Mouse (Mus musculus) CD4-positive, CD25-positive, alpha-beta regulatory T cell, adult 4 months (primary cell): ENCODE measurements around the gene Tmem44. TPM values are rescaled to one million over a fixed set of nuclear protein-coding genes. Genes with fewer than 3 reads are reported as not detected.
"Not testable (repeated sequence)": the region's sequence is repeated elsewhere in the genome, so short reads cannot be mapped to it uniquely, and the experiment has no call there.

Experiments
- ATAC-seq: one replicate; pipeline ENCODE4 v1.8.0; 2017
- polyA plus RNA-seq, 2 experiments: library from polyadenylated mRNA; unstranded; fragments of 100-300 nt; shearing (Covaris generic); gene quantifications; one replicate each; pipeline ENCODE4 v1.2.1; 2017

Tmem44 gene
- polyA plus RNA-seq, 2 experiments from 2014 or later, result 0.70 TPM; not detected in 1

DNA sequence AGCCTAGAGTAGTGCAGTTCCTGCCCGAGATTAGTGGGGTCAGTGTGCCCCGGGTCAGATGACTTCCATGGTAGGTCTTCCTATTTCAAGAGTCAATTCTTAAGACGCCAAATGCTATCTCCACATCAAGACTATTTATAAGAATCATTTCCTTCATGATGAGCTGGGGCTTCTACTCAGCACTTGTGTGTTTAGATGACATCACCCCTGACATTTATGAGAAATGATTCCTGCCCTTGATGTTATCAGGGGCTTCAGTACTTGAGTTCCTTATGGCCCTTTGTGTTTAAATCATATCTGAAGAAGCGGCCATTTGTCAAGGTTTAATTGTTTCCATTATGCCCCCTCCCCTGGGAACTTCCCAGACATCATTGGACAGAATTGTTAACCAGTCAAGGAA is 58.9 kb downstream of the Tmem44 start:
- no peak for ATAC-seq

DNA sequence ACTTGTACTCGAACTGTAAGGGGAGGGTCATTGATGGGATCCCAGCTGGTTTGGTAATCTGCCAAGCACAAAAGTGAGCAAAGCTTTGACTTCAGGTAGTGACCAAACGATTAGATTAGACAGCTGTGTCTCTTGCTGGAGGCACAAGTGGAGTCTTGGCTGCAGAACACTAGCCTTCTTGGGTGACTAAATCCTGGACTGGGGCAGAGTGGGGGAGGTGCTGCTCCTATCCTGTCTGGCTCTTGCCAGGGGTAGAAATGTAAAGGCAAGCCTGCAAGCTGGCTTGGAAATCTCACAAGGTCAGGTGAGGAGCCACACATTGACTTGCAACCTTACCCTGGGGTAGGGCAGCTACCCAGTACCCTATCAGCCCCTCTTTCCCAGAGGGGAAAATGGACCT is 59.9 kb downstream of the Tmem44 start:
- ATAC-seq, result no peak

DNA sequence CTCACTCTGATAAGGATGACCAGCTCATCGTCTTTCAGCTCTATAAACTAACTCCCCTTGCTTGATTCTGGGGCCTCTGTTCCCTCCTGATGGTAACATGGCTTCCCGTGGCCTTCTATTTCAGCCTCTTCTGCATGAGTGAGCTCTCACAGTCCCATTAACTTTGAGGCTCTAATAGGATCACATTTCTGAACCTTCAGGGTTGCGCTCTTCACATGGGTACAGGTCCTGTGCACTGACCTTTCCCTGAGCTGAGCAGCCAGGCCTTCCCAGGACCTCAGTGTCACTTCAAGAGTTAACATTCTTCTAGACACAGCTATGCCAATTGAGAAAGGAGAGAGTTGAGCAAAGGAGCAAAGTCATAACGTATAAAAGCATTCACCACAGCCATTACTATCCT is 60.3 kb downstream of the Tmem44 start:
- no peak for ATAC-seq

DNA sequence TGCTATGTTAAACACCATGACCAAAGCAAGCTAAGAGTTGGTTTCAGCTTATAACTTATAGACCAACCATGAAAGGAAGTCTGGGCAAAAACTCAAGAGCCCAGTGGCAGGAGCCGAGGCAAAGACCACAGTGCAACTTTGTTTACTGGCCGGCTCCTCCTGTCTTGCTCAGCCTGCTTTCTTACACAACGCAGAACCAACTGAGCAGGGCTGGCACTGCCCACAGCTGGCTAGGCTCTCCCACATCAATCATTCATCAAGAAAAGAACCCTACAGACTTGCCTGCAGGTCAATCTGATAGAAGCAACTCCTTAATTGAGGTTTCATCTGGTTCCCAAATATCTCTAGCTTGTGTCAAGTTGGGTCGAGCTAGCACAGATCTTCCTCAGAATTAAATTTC is 61.0 kb downstream of the Tmem44 start:
- no peak for ATAC-seq

DNA sequence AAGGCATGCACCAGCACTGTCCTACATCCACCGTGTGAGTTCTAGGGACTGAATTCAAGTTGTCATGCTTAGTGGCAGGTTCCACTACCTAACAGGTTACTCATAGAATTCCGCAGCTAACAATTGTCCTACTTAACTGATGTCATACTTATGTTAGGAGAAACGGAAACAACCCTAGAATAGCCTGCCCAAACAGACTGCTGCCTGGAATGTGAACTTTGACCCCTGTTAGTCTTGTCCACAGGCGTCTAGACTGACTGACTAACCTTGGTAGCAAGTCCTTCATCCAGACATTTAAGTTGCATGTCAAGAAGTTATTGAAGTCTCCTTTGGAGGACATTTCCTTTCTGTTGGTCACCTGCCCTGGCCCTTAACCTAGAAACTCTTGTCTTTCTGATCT is 64.1 kb downstream of the Tmem44 start:
- ATAC-seq, result no peak

DNA sequence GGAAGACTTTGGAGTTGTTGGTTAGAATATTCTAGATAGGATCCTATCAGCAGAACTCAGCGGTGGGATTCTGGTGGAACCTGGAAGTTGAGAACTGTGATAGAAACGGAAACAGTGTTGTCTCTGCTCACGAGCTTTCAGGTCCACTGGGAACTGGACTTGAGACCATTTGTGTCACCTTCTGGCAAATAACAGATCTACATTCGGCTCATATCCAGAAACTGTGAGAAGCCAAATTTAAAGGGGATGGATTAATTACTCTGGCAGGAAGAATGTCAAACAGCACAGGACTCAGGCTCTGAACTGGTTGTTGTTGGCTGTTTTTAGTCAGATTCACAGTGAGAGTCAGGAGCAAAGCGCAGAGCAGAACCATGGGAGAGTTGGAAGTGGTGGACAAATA is 72.9 kb downstream of the Tmem44 start:
- no peak for ATAC-seq

DNA sequence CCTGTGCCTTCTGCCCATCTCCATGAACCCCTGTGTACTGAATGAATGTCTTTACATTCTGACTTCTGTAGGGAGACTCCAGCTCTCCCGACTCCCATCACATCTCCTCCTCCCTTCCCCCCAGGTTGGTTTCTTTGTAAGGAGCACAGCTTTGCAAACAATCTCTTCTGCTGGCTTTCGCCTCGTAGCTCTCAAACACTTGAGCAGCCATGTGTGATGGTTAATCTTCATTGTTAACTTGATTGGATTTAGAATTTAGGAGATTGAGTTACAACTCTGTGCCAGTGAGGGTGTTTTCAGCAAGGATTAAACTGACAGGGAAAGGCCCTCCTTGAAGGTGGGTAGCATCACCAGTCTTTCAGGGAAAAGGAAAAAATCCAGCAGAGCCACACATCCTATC is 73.6 kb downstream of the Tmem44 start:
- ATAC-seq, result no peak

DNA sequence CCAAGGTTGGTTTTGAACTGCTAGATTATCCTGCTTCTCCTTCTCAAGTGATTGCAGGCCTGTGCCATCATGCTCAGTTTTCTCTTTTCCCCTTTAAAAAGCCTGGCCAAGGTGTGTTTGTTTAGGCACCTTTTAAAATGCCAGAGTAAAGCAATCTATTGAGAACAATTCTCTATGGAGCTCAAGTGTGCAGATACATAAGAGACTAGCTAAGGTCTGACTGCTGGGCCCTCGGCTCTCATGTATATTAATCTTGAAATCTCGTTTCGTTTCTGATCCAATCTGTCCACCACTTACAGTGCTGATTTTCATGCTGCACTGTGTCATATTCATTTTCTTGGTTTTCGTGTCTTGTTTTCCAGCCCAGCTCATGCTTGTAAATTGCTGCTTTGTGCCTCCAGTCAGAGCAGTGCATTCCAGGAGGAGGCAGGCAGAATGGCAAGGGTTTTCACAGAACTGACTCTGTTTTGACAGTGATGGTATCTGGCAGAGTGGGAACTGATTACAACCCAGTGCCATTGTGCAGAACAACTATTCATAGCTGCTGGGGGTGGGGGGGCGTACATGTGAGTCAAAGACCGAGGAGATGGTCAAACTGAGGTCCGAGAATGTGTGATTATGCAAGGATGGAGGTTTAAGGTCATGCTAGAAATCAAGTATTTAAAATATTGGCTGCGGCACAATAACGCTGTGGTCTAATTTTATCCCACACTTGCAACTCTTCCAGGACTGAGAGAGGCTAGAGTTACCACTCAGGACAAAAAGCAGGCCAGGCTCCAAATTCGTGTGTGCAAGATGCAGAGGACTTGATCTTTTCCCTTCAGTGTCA is 74.8 kb downstream of the Tmem44 start:
- ATAC-seq, result no peak

DNA sequence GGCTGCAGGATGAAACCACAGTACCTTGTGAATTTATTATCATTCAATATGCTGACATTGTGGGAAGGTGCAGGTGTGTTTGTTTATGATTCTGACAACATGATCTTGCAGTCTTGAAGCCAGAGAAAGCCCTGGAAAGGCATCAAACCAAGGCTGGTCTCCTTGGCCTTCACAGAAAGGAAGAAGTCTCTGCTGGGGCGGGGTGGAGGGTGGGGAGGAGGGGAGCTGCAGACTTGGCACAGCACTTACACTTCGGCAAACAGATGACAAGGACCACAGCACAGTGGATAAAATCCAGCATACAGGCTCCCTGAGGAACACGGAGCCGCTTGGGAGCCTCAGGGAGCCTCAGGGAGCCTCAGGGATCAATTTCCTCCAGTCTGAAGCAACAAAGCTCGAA is 78.2 kb downstream of the Tmem44 start:
- no peak for ATAC-seq

DNA sequence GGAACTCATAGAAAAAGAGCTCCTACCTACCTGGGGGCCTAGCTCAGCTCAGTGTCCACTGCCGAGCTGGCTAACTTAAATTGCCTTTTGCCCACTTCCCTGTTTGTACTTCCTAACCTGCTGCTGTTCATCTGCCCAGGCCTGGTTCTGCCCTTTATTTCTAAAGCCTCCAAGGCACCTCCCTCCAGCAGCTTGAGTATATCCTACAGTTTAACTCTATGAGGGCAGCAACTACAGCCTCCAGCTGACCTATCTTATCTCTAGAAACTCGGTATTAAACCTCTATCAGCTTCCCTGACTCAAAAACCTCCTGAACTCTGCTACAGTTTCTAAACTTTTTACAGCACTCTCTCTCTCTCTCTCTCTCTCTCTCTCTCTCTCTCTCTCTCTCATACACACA is 78.7 kb downstream of the Tmem44 start:
- no peak for ATAC-seq

DNA sequence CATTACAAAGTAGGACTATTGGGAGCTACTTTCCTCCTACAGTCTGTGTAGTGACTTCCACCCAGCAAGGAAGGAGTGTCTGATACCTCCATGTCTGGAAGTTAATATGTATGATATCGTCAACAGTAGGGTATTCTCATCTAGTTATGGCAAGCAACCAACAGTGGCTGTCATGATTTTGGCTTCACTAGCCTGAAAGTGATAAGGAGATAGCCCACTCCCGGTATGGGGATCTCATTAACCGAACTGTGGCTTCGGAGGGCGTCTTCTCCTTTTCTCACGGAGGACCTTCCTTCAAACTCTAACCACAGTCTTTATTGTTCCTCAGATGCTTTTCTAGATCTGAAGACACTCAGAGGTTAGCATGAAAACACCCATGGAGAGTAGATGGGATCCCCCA is 81.7 kb downstream of the Tmem44 start:
- no peak for ATAC-seq

DNA sequence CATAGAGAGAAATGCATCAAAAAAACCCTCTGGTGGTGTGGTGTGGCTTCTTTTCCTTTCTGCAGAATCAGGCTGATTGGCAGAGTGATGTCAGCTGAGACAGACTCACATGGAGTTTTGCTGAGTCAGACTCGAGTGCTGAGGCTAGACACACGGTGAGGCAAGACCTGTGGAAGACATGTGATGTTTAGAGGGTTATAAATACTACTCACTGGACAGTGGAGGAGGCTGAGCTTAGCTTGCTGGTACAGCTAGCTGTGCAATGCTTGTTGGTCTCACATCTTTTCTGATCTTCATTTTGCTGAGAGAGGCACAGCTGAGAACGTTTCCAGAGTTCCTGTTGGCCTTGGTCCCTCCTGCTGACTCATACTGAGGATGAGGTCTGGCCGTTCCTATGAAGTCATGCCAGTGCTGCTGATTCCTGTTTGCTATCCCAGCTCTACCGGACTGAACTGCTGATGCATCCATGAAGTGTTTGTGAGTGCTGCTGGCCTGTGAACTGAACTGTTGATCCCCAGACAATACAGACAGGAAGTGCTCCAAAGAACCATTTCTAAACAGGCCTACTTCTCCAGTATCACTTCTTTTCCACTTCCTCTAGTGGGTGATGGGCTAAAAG is 84.9 kb downstream of the Tmem44 start:
- no peak for ATAC-seq

DNA sequence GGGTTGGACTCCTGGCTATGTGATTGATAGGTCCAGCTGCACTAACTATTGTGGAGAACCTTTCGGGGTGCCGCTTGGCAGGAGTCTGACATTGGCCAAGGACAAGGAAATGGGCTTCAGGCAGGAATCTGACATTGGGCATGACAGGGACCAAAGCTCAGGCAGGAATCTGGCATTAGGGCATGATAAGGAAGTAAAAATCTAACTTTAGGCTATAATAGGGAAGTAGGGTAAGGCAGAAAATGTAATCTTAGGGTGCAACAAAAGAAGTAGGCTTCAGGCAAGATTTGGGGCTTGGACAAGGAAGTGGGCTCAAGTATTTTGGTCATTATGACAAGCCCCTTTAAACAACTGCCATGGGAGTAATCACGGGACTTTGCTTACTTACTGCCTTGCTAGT is 85.9 kb downstream of the Tmem44 start:
- ATAC-seq, result not testable (repeated sequence)

Other genes starting within 250 kb of the Tmem44 start
- not detected for gene Gp5, start 240.1 kb downstream of the Tmem44 start, polyA plus RNA-seq
- 10 to 100 TPM in 1 of 2 experiments, 1 to 10 TPM in 1; 8.8 to 13.1 TPM for gene Atp13a3, start 144.9 kb downstream of the Tmem44 start, polyA plus RNA-seq
- 10 to 100 TPM; 62.1 to 88.6 TPM for gene Lsg1, start 36.8 kb upstream of the Tmem44 start, polyA plus RNA-seq
- gene Fam43a, start 48.9 kb upstream of the Tmem44 start, polyA plus RNA-seq, result under 1 TPM in 1 of 2 experiments, not detected in 1; 0.91 TPM